Mouse (Mus musculus) megakaryocyte, embryonic 14.5 days (primary cell): ENCODE results near the gene Cpn1.

ENCODE experiments used
- FLI1 ChIP-seq: IDR thresholded peaks from 2 replicates; pipeline ENCODE4 v1.6.1; 2012; ENCODE audit warnings: low read length, inconsistent platforms, mixed read lengths
- GATA1 ChIP-seq: IDR thresholded peaks from 3 replicates; pipeline ENCODE4 v1.6.1; 2012; ENCODE audit warnings: mixed read lengths, low read length, inconsistent platforms, borderline replicate concordance

GRCm38 (mm10) chr19:43954864-43955263 is 31.5 kb downstream of the Cpn1 start:
- TF ChIP-seq GATA1: no peak
- TF ChIP-seq FLI1: no peak
